Mouse (Mus musculus) neural tube, embryonic 14.5 days (tissue): ENCODE measurements at regions not wholly inside any gene's neighbourhood (a gene's known extent, or its start where the extent isn't known, plus 50 kb on each side); places are given as distances from the start of the nearest gene placed in this dataset.

ENCODE experiments used
- ATAC-seq: fragments of 200-750 bp; cut with Nextera tagmentation; 2 replicates; pipeline ENCODE4 v1.8.0; 2017; ENCODE audit warnings: low read depth, mild to moderate bottlenecking, moderate TSS enrichment, moderate library complexity
- H3K27ac ChIP-seq: fragments of 300-500 bp; sonication (generic); 2 replicates; pipeline ENCODE4 v1.5.1; 2014; ENCODE audit warnings: low read depth, mild to moderate bottlenecking, control low read depth, low read length, moderate library complexity, mixed read lengths
- H3K27me3 ChIP-seq: fragments of 300-500 bp; sonication (generic); 2 replicates; pipeline ENCODE4 v1.6.1; 2014; ENCODE audit warnings: low read length; ENCODE audit not compliant: control insufficient read depth, insufficient read depth
- H3K36me3 ChIP-seq: fragments of 300-500 bp; sonication (generic); 2 replicates; pipeline ENCODE4 v1.6.1; 2014; ENCODE audit warnings: low read length, mixed read lengths; ENCODE audit not compliant: control insufficient read depth, insufficient read depth
- H3K4me1 ChIP-seq: fragments of 300-500 bp; sonication (generic); 2 replicates; pipeline ENCODE4 v1.6.1; 2014; ENCODE audit warnings: low read length; ENCODE audit not compliant: control insufficient read depth, insufficient read depth
- H3K4me2 ChIP-seq: fragments of 300-500 bp; sonication (generic); 2 replicates; pipeline ENCODE4 v1.6.1; 2014; ENCODE audit warnings: mild to moderate bottlenecking, low read depth, low read length, control low read depth
- H3K4me3 ChIP-seq: fragments of 300-500 bp; sonication (generic); 2 replicates; pipeline ENCODE4 v1.5.1; 2014; ENCODE audit warnings: low read depth, low read length, control low read depth, mixed read lengths
- H3K9ac ChIP-seq: fragments of 300-500 bp; sonication (generic); replicated peaks from 2 replicates; pipeline ENCODE4 v1.6.1; 2014; ENCODE audit warnings: low read depth, mild to moderate bottlenecking, control low read depth, low read length, mixed read lengths
- H3K9me3 ChIP-seq: fragments of 300-500 bp; sonication (generic); 2 replicates; pipeline ENCODE4 v1.6.1; 2016; ENCODE audit warnings: low read length; ENCODE audit not compliant: control insufficient read depth
- WGBS: fragments of 180-500 bp; shearing (Covaris S2); extraction: QIAGEN DNeasy Blood & Tissue Kit; methylation state at CpG from one replicate; pipeline ENCODE4 v1.1.7; 2014; 5-methylcytosine and 5-hydroxymethylcytosine counted together

- no peak for ATAC-seq
- Histone ChIP-seq H3K4me1 (no peaks in the 10 kb centered on the region), H3K27ac (no peak overlapping the region), H3K9me3 (no peaks in the 10 kb centered on the region), H3K4me3 (no peak overlapping the region), H3K4me2 (no peak overlapping the region), H3K9ac (no peak overlapping the region), H3K27me3 (no peaks in the 10 kb centered on the region), H3K36me3 (no peaks in the 10 kb centered on the region)
- 93% methylated on average over 4 of the region's 4 CpGs for WGBS
Measured at GRCm38 (mm10) chr4:56654327-56654726, 85.5 kb upstream of the Gm26657 start.

- H3K4me3 ChIP-seq: no peak overlapping the region
- WGBS: 88% methylated on average over 5 of the region's 5 CpGs
Measured at GRCm38 (mm10) chr4:56652819-56653218, 87.1 kb upstream of the Gm26657 start.

GRCm38 (mm10) chr4:56649731-56650130, 90.1 kb upstream of the Gm26657 start:
- no peaks in the 10 kb centered on the region for H3K27me3 ChIP-seq
- no peak overlapping the region for H3K4me3 ChIP-seq
- no peaks in the 10 kb centered on the region for H3K36me3 ChIP-seq
- H3K4me1 ChIP-seq: peaks cover 1% of the 10 kb centered on the region; the same call in 1 of the 2 replicates
- H3K9me3 ChIP-seq: no peaks in the 10 kb centered on the region
- H3K4me2 ChIP-seq: no peak overlapping the region
- no peak overlapping the region for H3K27ac ChIP-seq
- no peak overlapping the region for H3K9ac ChIP-seq
- WGBS: 31% methylated on average over 1 of the region's 1 CpGs
- ATAC-seq: no peak

More at GRCm38 (mm10) chr4:56652819-56653218, 87.1 kb upstream of the Gm26657 start:
- Histone ChIP-seq H3K9ac (no peak overlapping the region), H3K36me3 (no peaks in the 10 kb centered on the region), H3K4me1 (no peaks in the 10 kb centered on the region), H3K27ac (no peak overlapping the region), H3K9me3 (no peaks in the 10 kb centered on the region), H3K4me2 (no peak overlapping the region), H3K27me3 (no peaks in the 10 kb centered on the region)
- ATAC-seq: no peak

- Histone ChIP-seq H3K4me3 (no peak overlapping the region), H3K9me3 (no peaks in the 10 kb centered on the region), H3K27me3 (no peaks in the 10 kb centered on the region), H3K4me2 (peak overlapping the region; percentile 37), H3K36me3 (no peaks in the 10 kb centered on the region), H3K4me1 (peaks cover 9% of the 10 kb centered on the region; the same call in 1 of the 2 replicates), H3K9ac (no peak overlapping the region; the same call in 1 of the 2 replicates), H3K27ac (peak overlapping the region; percentile 57; the same call in 1 of the 2 replicates)
- 19% methylated on average over 20 of the region's 20 CpGs for WGBS
- peak; percentile 85 for ATAC-seq
Measured at GRCm38 (mm10) chr4:56643999-56644962, 95.6 kb upstream of the Gm26657 start.

GRCm38 (mm10) chr4:56643491-56643890, 96.4 kb upstream of the Gm26657 start:
- ATAC-seq: no peak; the same call in 1 of the 2 replicates
- H3K36me3 ChIP-seq: no peaks in the 10 kb centered on the region
- WGBS: 67% methylated on average over 1 of the region's 1 CpGs

GRCm38 (mm10) chr4:56639709-56640108, 100.2 kb upstream of the Gm26657 start:
- Histone ChIP-seq H3K27ac (no peak overlapping the region), H3K4me2 (no peak overlapping the region), H3K9ac (no peak overlapping the region), H3K27me3 (no peaks in the 10 kb centered on the region), H3K9me3 (no peaks in the 10 kb centered on the region), H3K4me3 (no peak overlapping the region), H3K36me3 (no peaks in the 10 kb centered on the region), H3K4me1 (peaks cover 8% of the 10 kb centered on the region; the same call in 1 of the 2 replicates)
- ATAC-seq: no peak
- WGBS: 63% methylated on average over 4 of the region's 4 CpGs

More at GRCm38 (mm10) chr4:56643491-56643890, 96.4 kb upstream of the Gm26657 start:
- H3K4me3 ChIP-seq: no peak overlapping the region
- no peak overlapping the region for H3K9ac ChIP-seq
- H3K27ac ChIP-seq: peak overlapping the region; percentile 0; the same call in 1 of the 2 replicates
- no peak overlapping the region for H3K4me2 ChIP-seq
- H3K4me1 ChIP-seq: peaks cover 9% of the 10 kb centered on the region; the same call in 1 of the 2 replicates
- no peaks in the 10 kb centered on the region for H3K27me3 ChIP-seq
- no peaks in the 10 kb centered on the region for H3K9me3 ChIP-seq

GRCm38 (mm10) chr4:56638704-56639478, 101.0 kb upstream of the Gm26657 start:
- ATAC-seq: no peak
- H3K9ac ChIP-seq: no peak overlapping the region
- H3K4me1 ChIP-seq: peaks cover 1% of the 10 kb centered on the region; the same call in 1 of the 2 replicates
- no peak overlapping the region for H3K4me3 ChIP-seq
- no peaks in the 10 kb centered on the region for H3K9me3 ChIP-seq
- H3K27ac ChIP-seq: no peak overlapping the region
- H3K4me2 ChIP-seq: no peak overlapping the region
- no peaks in the 10 kb centered on the region for H3K27me3 ChIP-seq
- 63% methylated on average over 14 of the region's 14 CpGs for WGBS
- H3K36me3 ChIP-seq: no peaks in the 10 kb centered on the region

GRCm38 (mm10) chr4:56636265-56636664, 103.6 kb upstream of the Gm26657 start:
- WGBS: 85% methylated on average over 1 of the region's 1 CpGs

More at GRCm38 (mm10) chr4:56636265-56636664, 103.6 kb upstream of the Gm26657 start:
- H3K27me3 ChIP-seq: no peaks in the 10 kb centered on the region
- H3K4me2 ChIP-seq: no peak overlapping the region
- no peaks in the 10 kb centered on the region for H3K4me1 ChIP-seq
- no peak overlapping the region for H3K27ac ChIP-seq
- no peak for ATAC-seq
- H3K4me3 ChIP-seq: no peak overlapping the region
- no peak overlapping the region for H3K9ac ChIP-seq
- no peaks in the 10 kb centered on the region for H3K9me3 ChIP-seq
- no peaks in the 10 kb centered on the region for H3K36me3 ChIP-seq
